Mouse (Mus musculus): Measurements from ENCODE around the gene Alg9.
"Not testable (repeated sequence)": the region's sequence is repeated elsewhere in the genome, so short reads cannot be mapped to it uniquely, and the experiment has no call there.

Alg9 gene

GRCm38 (mm10) chr9:50813796-50814195 lies 39.0 kb downstream of the Alg9 start:
- DNase-seq (ENCODE audit: inconsistent age in 2 of 2, low spot score in 1 of 2), result no peak

- DNase-seq (ENCODE audit: inconsistent age in 2 of 2, low spot score in 1 of 2), result no peak
Measured at GRCm38 (mm10) chr9:50815666-50816065, 40.8 kb downstream of the Alg9 start.

- no peak for DNase-seq (ENCODE audit: inconsistent age in 2 of 2, low spot score in 1 of 2)
Measured at GRCm38 (mm10) chr9:50816512-50816911, 41.7 kb downstream of the Alg9 start.

GRCm38 (mm10) chr9:50818050-50818449 lies 43.2 kb downstream of the Alg9 start:
- DNase-seq (ENCODE audit: inconsistent age in 2 of 2, low spot score in 1 of 2), result no peak

GRCm38 (mm10) chr9:50819716-50820115 lies 44.9 kb downstream of the Alg9 start:
- no peak for DNase-seq (ENCODE audit: inconsistent age in 2 of 2, low spot score in 1 of 2)

- no peak for DNase-seq (ENCODE audit: inconsistent age in 2 of 2, low spot score in 1 of 2)
Measured at GRCm38 (mm10) chr9:50821651-50822050, 46.8 kb downstream of the Alg9 start.

- no peak for DNase-seq (ENCODE audit: inconsistent age in 2 of 2, low spot score in 1 of 2)
Measured at GRCm38 (mm10) chr9:50822216-50822615, 47.4 kb downstream of the Alg9 start.

- DNase-seq (ENCODE audit: inconsistent age in 2 of 2, low spot score in 1 of 2), result no peak
Measured at GRCm38 (mm10) chr9:50823779-50824453, 49.1 kb downstream of the Alg9 start.

GRCm38 (mm10) chr9:50831514-50831913 lies 56.7 kb downstream of the Alg9 start:
- peak in 1 of 2 experiments; percentile 52 for DNase-seq (ENCODE audit: inconsistent age in 2 of 2, low spot score in 1 of 2)

GRCm38 (mm10) chr9:50832162-50832561 lies 57.3 kb downstream of the Alg9 start:
- no peak for DNase-seq (ENCODE audit: inconsistent age in 2 of 2, low spot score in 1 of 2)

GRCm38 (mm10) chr9:50832582-50832981 lies 57.8 kb downstream of the Alg9 start:
- DNase-seq (ENCODE audit: inconsistent age in 2 of 2, low spot score in 1 of 2), result not testable (repeated sequence)

- DNase-seq (ENCODE audit: inconsistent age in 2 of 2, low spot score in 1 of 2), result no peak
Measured at GRCm38 (mm10) chr9:50833786-50834185, 59.0 kb downstream of the Alg9 start.

- DNase-seq (ENCODE audit: inconsistent age in 2 of 2, low spot score in 1 of 2), result peak in 1 of 2 experiments; percentile 71
Measured at GRCm38 (mm10) chr9:50835068-50835705, 60.4 kb downstream of the Alg9 start.

- DNase-seq (ENCODE audit: inconsistent age in 2 of 2, low spot score in 1 of 2), result no peak
Measured at GRCm38 (mm10) chr9:50836097-50836496, 61.3 kb downstream of the Alg9 start.

GRCm38 (mm10) chr9:50841079-50841789 lies 66.4 kb downstream of the Alg9 start:
- peak in 1 of 2 experiments; percentile 61 for DNase-seq (ENCODE audit: inconsistent age in 2 of 2, low spot score in 1 of 2)

GRCm38 (mm10) chr9:50845081-50845480 lies 70.3 kb downstream of the Alg9 start, which contains the start of gene Ppp2r1b:
TSS of gene Ppp2r1b (plus strand) at chr9:50845301.
- DNase-seq (ENCODE audit: inconsistent age in 2 of 2, low spot score in 1 of 2), result no peak

GRCm38 (mm10) chr9:50845547-50845946 lies 70.7 kb downstream of the Alg9 start:
- DNase-seq (ENCODE audit: inconsistent age in 2 of 2, low spot score in 1 of 2), result no peak

- no peak for DNase-seq (ENCODE audit: inconsistent age in 2 of 2, low spot score in 1 of 2)
Measured at GRCm38 (mm10) chr9:50847133-50847532, 72.3 kb downstream of the Alg9 start.

GRCm38 (mm10) chr9:50847606-50848368 lies 73.0 kb downstream of the Alg9 start:
- no peak for DNase-seq (ENCODE audit: inconsistent age in 2 of 2, low spot score in 1 of 2)

GRCm38 (mm10) chr9:50848821-50849220 lies 74.0 kb downstream of the Alg9 start:
- no peak for DNase-seq (ENCODE audit: inconsistent age in 2 of 2, low spot score in 1 of 2)

- peak; percentile 85 to 97 for DNase-seq (ENCODE audit: inconsistent age in 2 of 2, low spot score in 1 of 2)
Measured at GRCm38 (mm10) chr9:50849249-50849648, 74.4 kb downstream of the Alg9 start.

All from adrenal gland, adult (tissue).